Mouse (Mus musculus): ENCODE data around the gene Dppa5a.
"Not testable (repeated sequence)": the region's sequence is repeated elsewhere in the genome, so short reads cannot be mapped to it uniquely, and the experiment has no call there.

Dppa5a gene

DNA sequence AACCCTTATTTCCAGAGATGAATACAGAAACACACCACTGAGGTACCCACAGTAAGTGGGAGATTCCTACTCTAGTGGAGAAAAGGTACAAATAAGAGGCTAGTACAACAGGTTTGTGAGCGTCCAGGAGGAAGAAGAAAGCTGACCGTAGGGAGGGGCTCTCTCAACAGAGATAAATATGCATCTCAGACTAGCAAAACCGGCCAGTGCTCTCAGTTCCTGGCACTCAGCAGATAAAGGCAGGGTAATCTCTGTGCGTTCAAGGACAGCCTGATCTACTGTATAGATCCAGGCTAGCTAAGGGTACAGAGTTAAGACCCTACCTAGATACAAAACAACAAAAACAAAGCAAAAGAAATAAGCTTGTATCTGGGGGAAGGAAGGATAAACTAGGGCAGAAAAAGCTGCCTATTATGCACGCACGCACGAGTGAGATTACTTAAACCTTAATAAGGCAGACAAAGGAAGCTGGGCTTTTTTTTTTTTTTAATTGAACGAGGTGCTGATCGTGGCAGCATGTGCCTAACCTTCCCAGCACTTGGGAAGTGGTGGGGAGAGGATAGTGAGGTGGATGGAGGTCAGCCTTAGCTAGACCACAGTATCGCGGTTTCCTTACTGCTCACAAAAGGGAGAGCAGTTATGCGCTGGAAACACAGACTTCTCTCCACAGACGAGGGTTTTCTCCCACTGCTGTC, 2.0 kb downstream of the Dppa5a start:
- DNase-seq (ENCODE audit: low read depth, low spot score): peak; percentile 70

DNA sequence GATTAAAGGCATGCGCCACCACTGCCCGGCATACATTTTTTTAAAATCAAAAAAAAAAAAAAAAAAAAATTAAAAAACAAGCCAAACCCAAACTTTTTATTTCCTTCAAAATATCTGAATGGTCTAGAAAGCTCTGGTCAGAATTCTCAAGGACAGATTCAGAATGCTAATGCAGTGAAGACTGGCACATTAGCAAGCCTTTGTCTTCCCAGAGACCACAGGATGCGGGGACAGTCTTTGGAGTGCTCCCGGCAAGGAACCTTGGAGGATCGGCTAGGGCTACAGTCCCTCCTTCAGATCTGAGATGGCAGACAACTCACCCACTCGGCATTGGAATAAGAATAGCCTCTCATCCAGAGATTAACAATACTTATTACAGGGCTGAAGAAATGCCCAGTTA, 3.3 kb downstream of the Dppa5a start:
- DNase-seq (ENCODE audit: low read depth, low spot score): peak; percentile 96

DNA sequence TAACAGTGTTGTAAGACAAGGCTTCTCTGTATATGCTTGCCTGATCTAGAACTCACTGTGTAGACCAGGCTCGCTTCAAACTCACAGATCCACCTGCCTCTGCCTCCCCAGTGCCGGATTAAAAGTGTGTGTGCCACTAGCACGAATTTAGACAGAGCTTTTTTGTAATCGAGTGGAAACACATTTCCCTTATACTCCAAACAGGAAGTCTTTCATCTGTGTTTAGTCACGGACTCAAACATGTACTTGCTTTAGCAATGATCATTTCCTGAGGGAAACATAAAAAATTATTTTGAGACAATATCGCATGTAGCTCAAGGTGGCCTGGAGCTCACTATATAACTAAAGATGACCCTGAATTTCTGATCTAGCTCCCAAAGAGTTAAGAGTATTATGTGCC, 4.6 kb downstream of the Dppa5a start:
- DNase-seq (ENCODE audit: low read depth, low spot score): no peak

DNA sequence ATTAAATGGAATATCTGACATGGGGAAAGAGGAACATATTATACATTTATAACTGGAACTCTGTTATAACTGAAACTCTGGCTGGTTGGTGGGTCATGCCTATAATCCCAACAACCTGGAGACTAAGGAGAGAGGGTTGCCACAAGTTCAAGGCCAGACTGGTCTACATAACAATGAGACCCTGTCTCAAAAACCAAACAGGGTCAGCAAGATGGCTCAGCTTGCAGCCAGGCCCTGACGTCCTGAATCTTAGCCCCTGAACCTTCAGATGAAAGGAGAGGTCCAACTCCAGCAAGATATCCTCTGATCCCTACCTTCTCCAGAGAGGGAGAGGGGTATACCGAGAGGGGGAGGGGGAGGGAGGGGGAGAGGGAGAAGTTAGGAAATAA, 7.5 kb downstream of the Dppa5a start:
- peak; percentile 85 for DNase-seq (ENCODE audit: low read depth, low spot score)

DNA sequence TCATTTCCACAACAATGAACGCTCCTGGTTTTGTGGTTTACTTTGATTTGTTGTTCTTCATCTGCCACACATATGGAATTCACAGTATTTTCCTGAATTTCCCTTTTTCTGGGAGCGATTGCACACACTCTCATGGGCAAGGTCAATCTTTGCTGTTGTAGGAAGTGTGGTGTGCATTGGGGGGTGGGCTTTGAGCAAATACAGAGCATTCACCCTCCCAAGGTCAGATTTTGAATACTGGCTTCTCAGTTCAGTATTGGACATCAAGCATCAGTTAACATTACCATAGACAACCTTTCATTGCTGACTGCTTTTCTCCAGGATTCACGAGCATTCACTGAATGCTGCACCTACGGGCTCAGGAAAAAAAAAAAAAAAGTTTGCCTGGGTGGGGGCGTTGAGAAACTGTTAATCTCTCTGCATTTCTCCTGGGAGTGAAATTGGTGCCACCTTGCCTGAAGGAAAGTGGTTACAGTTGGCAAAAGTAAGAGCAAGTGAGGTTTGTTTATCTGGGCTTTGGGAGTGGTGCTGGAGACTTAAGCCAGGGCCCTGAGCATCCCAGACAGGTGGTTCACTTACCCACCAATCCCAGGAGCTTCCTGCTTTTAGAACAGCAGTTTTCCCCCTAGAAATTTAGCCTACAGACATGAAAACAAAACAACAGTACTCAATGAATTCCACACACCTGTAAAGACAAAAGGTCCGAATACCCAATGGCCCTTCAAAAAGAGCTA, 8.1 kb downstream of the Dppa5a start:
- peak; percentile 88 for DNase-seq (ENCODE audit: low read depth, low spot score)

DNA sequence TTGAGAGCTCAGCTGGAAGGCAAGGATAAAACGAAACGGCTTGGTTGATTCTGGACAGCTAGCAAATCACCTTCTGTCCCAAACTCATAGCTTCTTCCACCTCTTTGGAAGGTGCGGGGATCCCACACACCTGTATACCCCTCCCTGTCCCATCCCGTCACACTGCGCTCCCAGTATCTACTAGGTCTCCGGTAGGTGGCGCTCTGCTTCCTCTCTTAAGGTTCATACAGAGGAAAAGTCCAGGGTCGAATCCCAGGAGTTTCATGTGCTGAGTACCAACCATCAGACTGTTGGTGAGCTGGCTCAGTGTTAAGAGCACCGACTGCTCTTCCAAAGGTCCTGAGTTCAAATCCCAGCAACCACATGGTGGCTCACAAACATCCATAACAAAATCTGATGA, 9.9 kb downstream of the Dppa5a start:
- DNase-seq (ENCODE audit: low read depth, low spot score): peak; percentile 97

DNA sequence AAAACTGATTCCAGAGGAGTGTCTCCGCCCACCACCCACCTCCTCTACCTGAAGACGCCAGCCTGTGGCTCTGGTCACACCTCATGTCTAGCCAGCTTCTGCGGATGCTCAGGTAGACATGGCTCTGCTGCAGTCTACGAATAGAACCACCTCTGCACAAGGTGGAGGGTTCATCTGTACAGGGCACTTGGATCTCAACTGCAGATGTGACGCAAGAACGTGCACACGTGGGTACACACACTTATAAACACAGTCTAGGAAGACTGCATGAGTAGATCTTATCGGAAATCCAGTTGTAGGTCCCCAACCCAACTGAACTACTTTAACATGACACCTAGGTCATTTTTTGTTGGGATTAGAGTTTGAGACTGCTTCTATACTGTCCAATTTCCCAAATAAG, 12.4 kb downstream of the Dppa5a start, which contains the start of gene Gsta2:
Gene Gsta2 (minus strand): TSS at position 178 of the 400 bp plus-strand sequence.
- DNase-seq (ENCODE audit: low read depth, low spot score): no peak

DNA sequence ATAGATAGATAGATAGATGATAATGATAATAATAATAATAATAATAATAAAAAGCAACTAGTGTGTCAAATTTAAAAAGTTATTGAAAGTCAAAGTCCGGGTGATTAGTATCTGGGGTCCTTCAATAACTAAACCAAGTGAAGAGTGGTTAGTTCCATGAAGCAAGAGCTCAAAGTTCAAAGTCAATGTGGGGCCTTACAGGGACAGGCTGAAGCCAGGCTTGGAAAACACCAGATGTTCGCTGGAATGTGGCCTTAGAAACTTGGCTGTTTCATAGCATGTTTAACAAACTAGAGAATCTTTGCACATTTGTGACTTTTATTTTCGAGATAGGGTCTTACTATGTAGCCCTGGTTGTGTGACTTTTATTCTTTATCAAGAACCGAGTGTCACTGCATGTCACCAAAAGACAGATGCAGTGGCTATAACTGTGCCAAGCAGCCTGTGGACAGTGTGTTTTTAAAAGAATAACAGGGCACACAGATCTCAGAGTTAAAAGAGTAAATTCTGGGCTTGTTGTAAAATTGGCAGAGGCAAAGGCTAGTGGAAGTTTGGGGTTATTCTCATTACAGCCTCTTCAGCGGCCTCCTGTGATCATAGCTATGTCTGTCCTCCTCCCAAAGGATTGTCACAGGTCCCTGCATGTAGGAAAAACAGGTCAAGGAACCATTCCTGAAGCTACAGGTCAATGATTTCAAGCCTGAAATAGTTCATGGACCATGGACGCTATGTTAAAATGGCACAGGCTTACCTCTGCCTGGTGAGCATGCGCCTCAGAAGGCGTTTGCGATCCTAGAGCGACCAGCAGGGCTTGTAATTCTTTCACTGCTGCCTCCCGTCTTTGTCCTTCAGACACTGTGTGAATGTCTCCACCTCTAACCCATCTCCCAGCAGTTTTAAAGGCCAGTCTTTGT, 13.1 kb downstream of the Dppa5a start:
- DNase-seq (ENCODE audit: low read depth, low spot score): no peak

DNA sequence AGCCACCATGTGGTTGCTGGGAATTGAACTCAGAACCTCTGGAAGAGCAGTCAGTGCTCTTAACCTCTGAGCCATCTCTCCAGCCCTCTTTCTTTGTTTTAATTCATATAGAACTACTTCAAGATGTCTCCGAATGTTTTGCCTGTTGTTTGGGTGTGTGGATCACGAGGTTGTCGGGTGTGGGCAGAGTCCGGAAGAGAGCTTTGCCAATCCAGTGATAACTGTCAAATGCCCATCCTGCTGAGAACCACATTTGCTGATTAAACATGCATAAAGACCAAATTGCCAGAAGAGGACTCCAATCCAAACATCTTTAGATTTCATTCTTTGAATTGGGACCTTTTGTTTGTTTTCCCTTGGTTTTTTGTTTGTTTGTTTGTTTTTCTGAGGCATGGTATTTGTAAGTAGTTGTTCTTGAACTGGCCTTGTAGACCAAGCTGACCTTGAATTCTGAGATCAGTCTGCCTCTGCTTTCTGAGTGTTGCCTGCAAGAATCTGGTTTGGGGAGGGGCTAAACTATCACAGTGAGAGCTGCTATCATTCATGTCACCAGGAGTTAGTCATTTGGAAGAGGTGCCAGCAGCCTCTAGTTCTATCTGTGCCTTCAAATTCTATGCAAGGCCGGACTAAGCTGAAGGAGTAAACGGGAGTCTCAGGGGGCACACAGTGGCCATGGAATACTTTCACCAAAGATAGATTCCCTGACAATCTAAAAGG, 16.3 kb downstream of the Dppa5a start:
- no peak for DNase-seq (ENCODE audit: low read depth, low spot score)

DNA sequence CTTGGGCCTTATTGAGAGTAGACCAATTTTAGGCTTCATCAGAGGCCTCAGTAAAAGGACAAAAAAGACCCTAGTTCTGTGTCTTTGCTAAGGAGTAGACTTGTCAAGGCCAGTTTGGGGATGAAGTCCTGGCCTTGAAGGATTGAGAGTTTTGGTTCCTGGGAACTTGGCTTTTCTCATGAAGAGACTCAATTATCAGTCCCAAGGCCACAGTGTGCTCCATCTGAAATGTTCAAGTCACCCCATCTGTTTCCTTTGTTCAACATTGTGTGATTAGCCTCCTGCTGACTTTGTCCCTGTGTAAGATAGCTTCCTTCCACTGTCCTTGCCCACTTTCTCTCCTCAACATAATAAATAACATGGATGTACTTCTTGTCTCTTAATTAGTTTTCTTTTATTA, 18.0 kb downstream of the Dppa5a start:
- DNase-seq (ENCODE audit: low read depth, low spot score): peak; percentile 62

DNA sequence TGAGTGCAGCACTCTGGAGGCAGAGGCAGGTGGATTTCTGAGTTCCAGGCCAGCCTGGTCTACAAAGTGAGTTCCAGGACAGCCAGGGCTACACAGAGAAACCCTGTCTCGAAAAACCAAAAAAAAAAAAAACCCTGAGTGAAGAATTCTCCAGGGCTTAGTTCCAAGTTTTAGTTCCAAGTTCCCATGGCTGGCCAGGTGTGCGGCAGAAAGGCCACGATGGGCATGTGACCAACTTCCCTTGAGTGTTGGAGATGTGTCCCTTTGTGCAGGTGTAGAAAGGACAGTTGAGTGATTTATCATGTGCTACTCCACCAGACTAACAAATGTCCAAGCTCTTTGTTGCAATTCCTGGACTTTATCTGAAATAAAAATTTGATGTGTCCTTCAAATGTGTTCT, 18.8 kb downstream of the Dppa5a start:
- not testable (repeated sequence) for DNase-seq (ENCODE audit: low read depth, low spot score)

DNA sequence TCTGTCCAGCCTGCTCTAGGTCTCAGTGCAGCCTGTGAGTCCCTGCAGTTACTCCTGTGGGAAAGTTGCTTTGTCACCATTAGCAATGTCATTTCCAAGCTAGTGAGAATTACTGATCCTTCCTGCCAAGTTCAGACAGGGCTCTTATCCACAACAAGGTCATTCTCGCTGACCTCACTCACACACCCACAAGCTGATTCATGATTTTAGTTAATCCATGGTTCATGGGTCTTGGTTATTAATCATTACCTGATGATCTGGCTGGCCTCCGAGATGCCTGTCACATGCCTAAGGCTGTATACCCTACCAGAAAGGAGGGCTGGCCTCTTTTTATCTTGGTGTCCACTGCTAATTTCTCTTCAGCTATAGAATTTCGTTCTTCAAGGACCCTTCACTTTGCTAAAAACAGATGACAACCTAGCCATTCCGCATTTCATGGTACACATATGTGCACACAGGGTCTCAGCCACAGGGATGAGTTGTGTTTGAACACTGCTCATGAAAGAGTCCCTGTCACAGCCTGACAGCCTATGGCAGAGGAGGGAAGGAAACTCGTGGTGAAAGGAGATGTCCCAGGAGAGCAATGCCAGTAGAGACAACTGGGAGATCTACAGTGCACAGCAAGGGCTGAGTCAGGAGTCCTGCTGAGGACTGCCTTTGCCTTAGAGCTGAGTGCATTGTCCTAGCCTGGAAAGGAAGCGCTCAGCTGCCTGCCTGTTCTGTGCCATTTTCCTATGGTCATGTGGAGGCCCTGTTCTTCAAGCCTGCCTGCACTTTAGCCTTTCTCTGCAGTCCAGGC, 19.6 kb downstream of the Dppa5a start:
- DNase-seq (ENCODE audit: low read depth, low spot score): not testable (repeated sequence)

DNA sequence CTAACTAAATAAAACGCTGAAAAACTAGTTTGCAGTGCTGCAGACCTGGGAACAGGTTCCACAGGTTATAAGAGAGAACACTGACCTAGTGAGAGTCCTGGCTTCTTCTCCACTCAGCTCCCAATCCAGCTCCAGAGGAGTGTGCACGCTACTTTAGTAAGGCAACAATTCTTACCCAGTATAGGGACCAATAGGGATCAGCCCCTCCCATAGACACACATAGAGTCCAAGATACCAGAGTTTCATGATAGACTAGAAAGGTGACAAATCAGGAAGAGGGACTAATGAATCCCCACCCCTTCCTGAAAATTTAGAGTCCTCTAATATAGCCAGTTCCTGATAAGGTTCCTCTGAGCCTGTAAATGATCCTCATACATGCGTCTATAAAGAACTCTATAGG, 21.0 kb downstream of the Dppa5a start:
- DNase-seq (ENCODE audit: low read depth, low spot score): no peak

DNA sequence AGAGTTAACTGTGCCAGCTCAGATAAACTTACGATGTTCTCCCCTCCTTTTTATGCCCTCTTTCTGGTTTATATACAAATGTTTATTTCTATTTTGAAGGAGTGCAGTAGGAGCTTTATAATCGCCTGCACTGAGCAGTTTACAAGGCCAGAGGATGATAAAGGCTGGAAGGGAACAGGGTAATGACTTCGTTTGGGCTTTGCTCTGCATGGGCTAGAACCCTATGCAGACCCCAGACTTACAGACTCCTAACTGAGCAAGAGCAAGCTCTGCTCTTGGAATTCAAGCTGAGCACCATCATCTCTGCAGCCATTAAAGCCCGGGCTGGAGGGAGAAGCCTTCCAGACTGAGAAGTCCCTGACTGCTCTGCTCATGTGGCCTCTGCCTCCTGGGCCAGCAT, 22.7 kb downstream of the Dppa5a start:
- DNase-seq (ENCODE audit: low read depth, low spot score): not testable (repeated sequence)

DNA sequence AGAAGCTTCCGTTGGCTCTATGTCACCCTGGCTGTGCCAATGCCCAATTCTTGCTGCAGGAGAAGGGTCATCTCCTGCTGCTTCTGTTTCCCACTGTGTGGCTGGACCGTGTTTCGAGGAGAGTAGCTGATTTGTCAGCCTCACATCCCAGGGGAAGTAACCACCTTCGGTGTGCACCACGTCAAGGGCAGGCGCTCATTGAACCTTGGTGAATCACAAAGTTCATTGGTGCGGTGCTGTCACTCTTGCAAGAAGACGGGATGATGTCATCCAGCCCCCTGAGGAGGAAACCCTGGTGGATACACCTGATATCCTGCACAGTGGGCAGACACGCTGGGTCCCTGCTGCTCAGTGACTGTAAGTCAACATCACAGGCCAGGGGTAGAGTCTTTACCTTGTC, 24.9 kb downstream of the Dppa5a start:
- not testable (repeated sequence) for DNase-seq (ENCODE audit: low read depth, low spot score)

DNA sequence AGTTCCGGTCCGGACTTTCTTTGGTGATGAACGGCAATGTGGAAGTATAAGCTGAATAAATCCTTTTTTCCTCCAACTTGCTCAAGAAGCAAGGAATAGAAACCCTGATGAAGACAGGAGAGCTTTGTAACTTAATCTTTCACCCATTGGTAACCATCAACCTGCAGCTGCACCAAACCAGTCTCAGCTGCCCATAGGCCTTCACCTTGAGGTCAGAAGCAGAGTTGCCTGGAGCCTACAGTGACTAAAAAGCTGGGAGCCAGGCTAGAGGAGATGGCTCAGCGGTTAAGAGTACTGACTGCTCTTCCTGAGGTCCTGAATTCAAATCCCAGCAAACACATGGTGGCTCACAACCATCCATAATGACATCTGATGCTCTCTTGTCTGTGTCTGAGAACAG, 25.5 kb downstream of the Dppa5a start:
- not testable (repeated sequence) for DNase-seq (ENCODE audit: low read depth, low spot score)

DNA sequence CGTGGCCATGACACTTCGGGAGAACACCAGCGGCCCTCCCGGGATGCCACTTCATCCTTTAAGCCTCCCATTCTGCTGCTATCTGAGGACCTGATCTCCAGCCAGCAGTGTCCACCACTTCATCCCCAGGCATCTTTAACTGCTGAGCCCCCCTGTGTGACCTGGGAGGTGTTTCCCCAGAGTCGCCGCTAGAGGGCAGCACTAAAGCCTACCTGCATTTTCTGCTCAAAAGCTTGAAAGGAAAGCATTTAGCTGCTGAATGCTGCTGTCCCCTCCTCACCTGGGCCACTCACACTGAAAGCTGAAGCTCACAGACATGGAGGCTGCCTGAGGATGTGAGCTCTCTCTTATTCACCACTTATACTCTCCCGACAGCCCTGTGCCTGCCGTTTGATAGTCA, 27.7 kb downstream of the Dppa5a start:
- DNase-seq (ENCODE audit: low read depth, low spot score): peak; percentile 75

DNA sequence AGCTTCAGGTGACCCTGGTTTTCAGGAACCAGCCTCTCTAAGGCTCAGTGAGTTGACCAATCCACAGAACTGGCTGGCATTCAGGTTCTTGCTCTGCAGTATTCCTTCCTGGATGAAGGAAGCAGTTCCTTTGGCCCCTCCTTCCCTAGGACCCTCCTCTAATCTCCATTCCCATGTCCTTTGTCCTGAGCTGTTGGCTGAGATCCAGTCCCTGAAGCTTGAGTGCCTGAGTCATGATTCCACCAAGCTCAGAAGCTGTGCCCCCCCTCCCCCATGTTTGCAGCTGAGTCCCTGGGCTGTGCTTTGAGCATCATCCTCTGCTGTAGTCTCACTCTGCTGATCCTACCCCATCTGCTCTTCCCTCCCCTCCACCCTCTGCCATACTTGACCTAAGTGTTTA, 30.9 kb downstream of the Dppa5a start:
- not testable (repeated sequence) for DNase-seq (ENCODE audit: low read depth, low spot score)

DNA sequence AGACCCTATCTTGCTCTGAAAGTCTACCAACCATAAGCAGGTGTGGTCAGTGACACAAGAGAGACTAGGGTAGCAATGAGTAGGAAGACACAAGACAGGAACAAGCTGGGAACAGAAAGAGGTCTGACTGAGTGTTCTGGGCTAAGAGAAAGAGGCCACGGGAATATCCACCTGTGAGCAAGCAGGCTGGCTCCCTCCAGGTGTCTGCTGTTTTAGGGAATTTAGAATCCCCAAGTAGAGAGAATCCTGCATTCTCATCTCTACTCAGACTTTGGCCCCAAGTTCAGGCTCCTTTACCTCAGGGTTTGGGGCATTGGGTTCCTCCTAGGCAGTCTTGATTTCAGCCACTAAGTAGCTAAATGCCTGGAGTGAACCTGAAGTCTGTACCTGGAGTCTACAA, 40.7 kb downstream of the Dppa5a start, which contains the start of gene Omt2b:
Gene Omt2b (plus strand): TSS at position 301 of the 400 bp plus-strand sequence.
- DNase-seq (ENCODE audit: low read depth, low spot score): not testable (repeated sequence)

DNA sequence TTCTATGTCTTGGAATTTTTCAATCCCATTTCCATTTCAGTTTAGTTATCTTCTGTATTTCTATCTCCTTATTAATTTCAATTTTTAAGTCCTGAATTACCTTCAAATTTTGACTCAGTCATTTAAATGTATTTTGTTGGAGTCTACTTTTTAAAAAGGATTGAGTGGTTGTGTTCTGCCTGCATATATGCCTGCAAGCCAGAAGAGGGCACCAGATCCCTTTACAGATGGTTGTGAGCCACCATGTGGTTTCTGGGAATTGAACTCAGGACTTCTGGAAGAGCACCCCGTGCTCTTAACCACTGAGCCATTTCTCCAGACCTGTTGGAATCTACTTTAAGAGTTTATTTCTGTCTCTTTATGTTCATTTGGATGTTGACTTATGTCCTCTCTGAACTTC, 48.5 kb downstream of the Dppa5a start:
- peak; percentile 58 for DNase-seq (ENCODE audit: low read depth, low spot score)
